Mouse (Mus musculus): ENCODE measurements around the gene Celf2. TPM values are rescaled to one million over a fixed set of nuclear protein-coding genes. Genes with fewer than 3 reads are reported as not detected.
"Not testable (repeated sequence)": the region's sequence is repeated elsewhere in the genome, so short reads cannot be mapped to it uniquely, and the experiment has no call there.

Celf2 gene
- 182 and 198 TPM in 2 replicates for polyA plus RNA-seq (2015; fragmentation: Nextera tagmentation; extraction: Ambion mirVana)

DNA sequence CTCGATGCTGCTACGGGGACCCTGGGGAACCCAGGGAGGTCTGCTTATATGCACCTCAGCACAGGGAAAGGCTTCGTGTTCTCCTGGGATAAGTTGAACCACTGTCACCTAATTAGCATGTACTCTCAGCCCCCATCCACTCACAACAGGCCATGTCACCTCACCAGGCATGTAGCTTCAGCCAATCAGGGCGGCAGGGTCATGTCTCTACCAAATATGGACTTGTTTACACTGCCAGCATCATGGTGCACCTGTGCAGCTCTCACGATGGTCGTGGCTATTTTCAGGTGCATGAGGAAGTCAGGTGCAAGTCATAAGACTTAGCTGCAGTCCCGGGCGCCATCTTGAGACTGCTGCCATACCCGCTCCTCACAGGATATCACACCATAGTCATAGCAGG lies at the start of gene Celf2:
TSS of gene Celf2 (minus strand) at position 101 of the 400 bp plus-strand sequence.
- ATAC-seq: not testable (repeated sequence)

GRCm38 (mm10) chr2:7555144-7555892 lies 46.0 kb upstream of the Celf2 start:
- no peaks in the 10 kb centered on the region for H3K9me3 ChIP-seq
- no peaks in the 10 kb centered on the region for H3K27me3 ChIP-seq
- no peak for ATAC-seq
- no peak overlapping the region for H3K27ac ChIP-seq
- no peak overlapping the region for H3K9ac ChIP-seq (replicated peaks)
- H3K4me1 ChIP-seq (replicated peaks): no peaks in the 10 kb centered on the region
- no peaks in the 10 kb centered on the region for H3K36me3 ChIP-seq
- no peak overlapping the region for H3K4me3 ChIP-seq (replicated peaks)
- H3K4me2 ChIP-seq (replicated peaks): no peak overlapping the region
- 62% methylated on average over 4 of the region's 4 CpGs for WGBS

More for the DNA sequence above, at the start of gene Celf2:
- H3K4me1 ChIP-seq (replicated peaks); H3K9me3 ChIP-seq; H3K27ac ChIP-seq; H3K27me3 ChIP-seq; H3K4me2 ChIP-seq (replicated peaks); H3K36me3 ChIP-seq; H3K9ac ChIP-seq (replicated peaks); H3K4me3 ChIP-seq (replicated peaks): not testable (repeated sequence)
- WGBS: 94% methylated on average over 9 of the region's 9 CpGs

DNA sequence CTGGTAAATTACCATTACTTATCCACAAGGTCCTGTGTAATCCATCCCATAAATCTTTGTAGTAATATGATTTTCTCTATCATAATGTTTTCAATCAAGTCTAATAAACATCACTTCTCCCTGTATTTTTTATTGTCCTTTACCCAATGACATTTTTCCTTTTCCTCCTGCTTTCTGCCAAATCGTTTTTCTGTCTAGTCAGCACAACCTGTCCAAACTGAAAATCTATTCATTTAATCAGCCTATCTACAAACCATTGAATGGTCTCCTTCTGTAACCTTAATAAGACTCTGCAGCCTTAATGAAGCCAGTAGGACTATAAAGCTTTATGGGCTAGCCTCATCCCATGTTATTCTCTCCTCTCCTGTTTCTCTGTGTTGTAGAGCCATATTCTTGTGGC lies 45.2 kb upstream of the Celf2 start:
- Histone ChIP-seq H3K4me1 (replicated peaks) (no peaks in the 10 kb centered on the region), H3K4me3 (replicated peaks) (no peak overlapping the region), H3K27ac (no peak overlapping the region), H3K9me3 (no peaks in the 10 kb centered on the region), H3K9ac (replicated peaks) (no peak overlapping the region), H3K36me3 (no peaks in the 10 kb centered on the region), H3K4me2 (replicated peaks) (no peak overlapping the region), H3K27me3 (no peaks in the 10 kb centered on the region)
- 69% methylated on average over 1 of the region's 1 CpGs for WGBS
- no peak for ATAC-seq

- Histone ChIP-seq H3K36me3 (no peaks in the 10 kb centered on the region), H3K9me3 (no peaks in the 10 kb centered on the region), H3K9ac (replicated peaks) (no peak overlapping the region), H3K27ac (no peak overlapping the region), H3K27me3 (no peaks in the 10 kb centered on the region), H3K4me3 (replicated peaks) (no peak overlapping the region), H3K4me1 (replicated peaks) (no peaks in the 10 kb centered on the region), H3K4me2 (replicated peaks) (no peak overlapping the region)
- 81% methylated on average over 3 of the region's 3 CpGs for WGBS
- no peak for ATAC-seq
Observed at GRCm38 (mm10) chr2:7552887-7553286, 43.5 kb upstream of the Celf2 start.

DNA sequence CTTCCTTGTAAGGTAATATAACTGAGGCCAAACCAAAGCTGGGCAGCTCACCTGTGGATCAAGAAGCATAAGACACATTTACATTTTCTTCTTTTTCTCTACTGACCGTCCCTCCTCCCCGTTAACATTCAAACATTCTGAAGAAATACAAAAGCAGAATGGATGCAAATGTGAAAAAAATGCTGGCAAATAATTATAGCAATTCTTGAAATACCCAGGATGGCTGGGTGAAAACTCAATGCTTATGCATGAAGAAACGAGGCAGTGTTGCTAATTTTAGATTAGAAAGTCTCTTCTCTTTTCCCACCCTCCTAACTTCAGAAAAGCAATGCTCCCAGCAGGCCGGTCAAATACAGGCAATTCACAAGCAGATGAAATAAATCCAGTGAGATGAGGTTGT lies 39.5 kb upstream of the Celf2 start:
- no peak for ATAC-seq
- no peaks in the 10 kb centered on the region for H3K36me3 ChIP-seq
- H3K9ac ChIP-seq (replicated peaks): no peak overlapping the region
- H3K4me2 ChIP-seq (replicated peaks): no peak overlapping the region
- no peaks in the 10 kb centered on the region for H3K9me3 ChIP-seq
- WGBS: 78% methylated on average over 4 of the region's 4 CpGs
- H3K4me1 ChIP-seq (replicated peaks): no peaks in the 10 kb centered on the region
- no peak overlapping the region for H3K27ac ChIP-seq
- H3K4me3 ChIP-seq (replicated peaks): no peak overlapping the region
- H3K27me3 ChIP-seq: no peaks in the 10 kb centered on the region

DNA sequence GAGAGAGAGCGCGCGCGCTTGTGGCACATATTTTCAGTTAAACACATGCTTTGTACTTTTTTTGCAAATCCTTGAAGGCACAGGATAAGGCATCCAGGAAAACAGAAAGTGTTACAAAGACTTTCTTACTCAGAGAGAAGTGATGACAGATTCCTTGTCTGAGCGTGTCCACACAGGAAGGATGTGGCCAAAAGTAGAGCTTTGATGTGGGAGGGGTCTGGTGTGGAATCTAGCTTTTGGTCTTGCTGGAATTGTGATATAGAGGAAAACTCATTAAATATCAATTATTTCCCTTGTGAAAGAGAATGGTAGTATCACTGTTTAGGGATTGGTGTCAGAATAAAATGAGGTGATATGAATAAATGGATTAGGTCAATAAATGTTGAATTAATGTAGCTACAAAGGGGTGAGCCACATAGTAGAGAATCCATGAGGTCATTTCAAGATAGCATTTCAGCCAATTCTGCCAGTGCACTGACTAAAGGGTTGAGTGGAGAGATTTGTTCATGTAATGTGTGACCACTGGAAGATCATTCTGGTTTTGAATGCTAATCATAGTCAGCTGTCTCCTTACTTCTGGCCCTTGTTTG lies 25.3 kb upstream of the Celf2 start:
- H3K4me3 ChIP-seq (replicated peaks): no peak overlapping the region
- 95% methylated on average over 5 of the region's 5 CpGs for WGBS
- H3K36me3 ChIP-seq: no peaks in the 10 kb centered on the region
- H3K4me1 ChIP-seq (replicated peaks): peaks cover 26% of the 10 kb centered on the region
- no peak overlapping the region for H3K9ac ChIP-seq (replicated peaks)
- ATAC-seq: no peak
- H3K27ac ChIP-seq: no peak overlapping the region
- 0 out of 2 replicates have a peak, but pooled peaks cover 4% of the 10 kb centered on the region for H3K9me3 ChIP-seq
- no peak overlapping the region for H3K4me2 ChIP-seq (replicated peaks)
- H3K27me3 ChIP-seq: no peaks in the 10 kb centered on the region

DNA sequence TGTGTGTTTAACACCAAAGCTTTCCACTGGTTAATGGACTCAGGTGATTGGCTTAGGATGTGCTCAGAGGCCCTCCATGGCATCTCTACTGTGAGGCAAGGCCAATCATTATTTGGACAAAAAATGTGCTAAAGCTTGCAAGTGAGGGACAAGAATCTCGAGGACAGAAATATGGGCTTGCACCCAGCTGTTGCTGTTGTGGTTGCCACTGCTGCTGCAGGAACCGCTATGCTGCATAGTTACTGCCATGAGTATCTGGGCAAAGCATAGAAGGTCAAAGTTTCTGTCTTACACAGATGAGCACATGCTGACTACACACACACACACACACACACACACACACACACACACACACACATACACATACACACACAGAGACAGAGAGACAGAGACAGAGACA lies 24.8 kb upstream of the Celf2 start:
- Histone ChIP-seq H3K9ac (replicated peaks) (no peak overlapping the region), H3K4me1 (replicated peaks) (peaks cover 31% of the 10 kb centered on the region), H3K27ac (no peak overlapping the region), H3K36me3 (no peaks in the 10 kb centered on the region), H3K4me3 (replicated peaks) (no peak overlapping the region), H3K27me3 (no peaks in the 10 kb centered on the region), H3K4me2 (replicated peaks) (no peak overlapping the region), H3K9me3 (0 out of 2 replicates have a peak, but pooled peaks cover 4% of the 10 kb centered on the region)
- 86% methylated on average over 2 of the region's 2 CpGs for WGBS
- ATAC-seq: no peak

GRCm38 (mm10) chr2:7531185-7531960 lies 22.0 kb upstream of the Celf2 start:
- H3K9me3 ChIP-seq: no peaks in the 10 kb centered on the region
- H3K27ac ChIP-seq: peak overlapping the region; percentile 67
- ATAC-seq: peak; percentile 57; the same call in 1 of the 2 replicates
- H3K4me2 ChIP-seq (replicated peaks): no peak overlapping the region
- H3K4me3 ChIP-seq (replicated peaks): no peak overlapping the region
- WGBS: 47% methylated on average over 6 of the region's 6 CpGs
- H3K36me3 ChIP-seq: no peaks in the 10 kb centered on the region
- no peaks in the 10 kb centered on the region for H3K27me3 ChIP-seq
- H3K4me1 ChIP-seq (replicated peaks): peaks cover 39% of the 10 kb centered on the region
- H3K9ac ChIP-seq (replicated peaks): no peak overlapping the region

DNA sequence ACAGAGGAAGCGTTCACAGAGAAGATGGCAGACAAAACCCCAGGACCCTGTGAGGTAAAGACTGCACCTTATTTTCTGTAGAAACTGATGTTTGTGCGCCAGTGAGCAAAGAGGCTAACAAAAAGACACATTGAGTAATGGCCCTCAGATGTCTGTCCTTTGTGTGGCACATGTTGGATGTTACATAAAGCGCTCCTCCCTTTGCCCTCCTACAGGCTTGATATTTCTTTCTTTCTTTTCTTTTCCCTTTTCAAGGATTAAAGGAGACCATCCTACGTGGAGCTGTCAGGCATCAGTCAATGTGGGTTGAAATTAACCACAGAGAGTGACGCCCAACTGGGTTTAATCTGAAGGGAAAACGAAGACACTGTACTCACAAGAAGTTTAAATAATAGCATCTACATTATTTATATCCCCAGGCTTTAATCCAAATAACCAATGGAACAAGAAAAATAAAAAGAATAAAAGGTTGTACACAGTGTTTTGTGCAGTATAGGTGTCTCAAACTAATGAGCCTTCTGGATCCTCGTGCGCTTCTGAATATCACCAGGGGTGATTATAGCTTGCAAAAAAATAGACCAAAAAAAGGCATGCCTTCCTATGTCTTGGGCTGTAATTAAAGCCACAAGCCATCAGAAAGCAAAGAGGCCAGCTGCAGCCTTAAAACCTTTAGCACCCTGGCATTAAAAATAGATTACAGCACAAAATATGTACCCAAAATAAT lies 21.3 kb upstream of the Celf2 start:
- H3K27ac ChIP-seq: peak overlapping the region; percentile 67
- H3K4me1 ChIP-seq (replicated peaks): peaks cover 42% of the 10 kb centered on the region
- H3K9ac ChIP-seq (replicated peaks): no peak overlapping the region
- no peaks in the 10 kb centered on the region for H3K27me3 ChIP-seq
- WGBS: 23% methylated on average over 8 of the region's 8 CpGs
- no peaks in the 10 kb centered on the region for H3K9me3 ChIP-seq
- H3K4me2 ChIP-seq (replicated peaks): no peak overlapping the region; the same call in 1 of the 2 replicates
- no peak overlapping the region for H3K4me3 ChIP-seq (replicated peaks)
- H3K36me3 ChIP-seq: no peaks in the 10 kb centered on the region
- ATAC-seq: peak; percentile 67

- no peaks in the 10 kb centered on the region for H3K27me3 ChIP-seq
- no peaks in the 10 kb centered on the region for H3K9me3 ChIP-seq
- no peak overlapping the region for H3K4me3 ChIP-seq (replicated peaks)
- H3K9ac ChIP-seq (replicated peaks): no peak overlapping the region
- H3K4me1 ChIP-seq (replicated peaks): peaks cover 42% of the 10 kb centered on the region
- no peaks in the 10 kb centered on the region for H3K36me3 ChIP-seq
- peak; percentile 24; the same call in 1 of the 2 replicates for ATAC-seq
- H3K27ac ChIP-seq: peak overlapping the region; percentile 53; the same call in 1 of the 2 replicates
- no peak overlapping the region for H3K4me2 ChIP-seq (replicated peaks)
- 44% methylated on average over 5 of the region's 5 CpGs for WGBS
Observed at GRCm38 (mm10) chr2:7529637-7530036, 20.3 kb upstream of the Celf2 start.

GRCm38 (mm10) chr2:7526696-7527095 lies 17.3 kb upstream of the Celf2 start:
- peaks cover 36% of the 10 kb centered on the region for H3K4me1 ChIP-seq (replicated peaks)
- WGBS: 40% methylated on average over 6 of the region's 6 CpGs
- H3K9ac ChIP-seq (replicated peaks): no peak overlapping the region
- ATAC-seq: no peak
- H3K4me3 ChIP-seq (replicated peaks): no peak overlapping the region
- H3K27me3 ChIP-seq: no peaks in the 10 kb centered on the region
- no peaks in the 10 kb centered on the region for H3K36me3 ChIP-seq
- peak overlapping the region; percentile 17; the same call in 1 of the 2 replicates for H3K27ac ChIP-seq
- no peaks in the 10 kb centered on the region for H3K9me3 ChIP-seq
- no peak overlapping the region for H3K4me2 ChIP-seq (replicated peaks)
